ENCODE assay signal across 8 mouse cellular contexts in genomic region chr17:67861744-67862535, GRCm38 (mm10).
DNase-seq lines count a peak whose midpoint lies in the region; ATAC-seq and TF ChIP-seq lines count a peak whose summit lies in the region.

No protein-coding gene starts in this region.

- no peak overlapping the region for H3K4me3 ChIP-seq in cerebellum, adult 2 months (replicated peaks; ENCODE audit: insufficient read depth, low read depth, low read length)
- H3K4me3 ChIP-seq in hindbrain, embryonic 16.5 days (ENCODE audit: low read length), result no peak overlapping the region

- 55% methylated on average over 16 of the region's 16 CpGs for WGBS in cerebellum, adult 2 months
- 79% methylated on average over 16 of the region's 16 CpGs for WGBS in hindbrain, embryonic 16.5 days

- DNase-seq in adipocyte (ENCODE audit: low spot score), result peak; percentile 78
- peak; percentile 54 to 64 for DNase-seq in cerebellum, adult 2 months
- peak; percentile 39 for DNase-seq in left cerebral cortex, adult 11 months (ENCODE audit: low spot score)
- peak; percentile 63 to 71 for DNase-seq in lung, postnatal 4 days
- DNase-seq in right cerebral cortex, postnatal 14 days, result peak; percentile 65

- ATAC-seq in frontal cortex, adult (ENCODE audit: low TSS enrichment), result peak; percentile 93
- ATAC-seq in hindbrain, embryonic 16.5 days, result peak; percentile 84
- ATAC-seq in erythroid progenitor cell, adult 5-6 weeks (replicated peaks; ENCODE audit: low FRiP score, poor library complexity, severe bottlenecking), result no peak

- H3K4me1 ChIP-seq in cerebellum, adult 2 months (ENCODE audit: control insufficient read depth, insufficient read depth, low read length), result no peaks in the 10 kb centered on the region
- H3K4me1 ChIP-seq in hindbrain, embryonic 16.5 days (ENCODE audit: control insufficient read depth, insufficient read depth, low read depth, low read length), result no peaks in the 10 kb centered on the region

- TF ChIP-seq CTCF in cerebellum, adult 2 months (IDR thresholded peaks at IDR 0.05; ENCODE audit: borderline replicate concordance, insufficient read depth, low read depth, low read length), result peak; percentile 96

- no peak overlapping the region for H3K4me2 ChIP-seq in hindbrain, embryonic 16.5 days (ENCODE audit: low read length)

- no peaks in the 10 kb centered on the region for H3K27me3 ChIP-seq in cerebellum, adult 2 months (ENCODE audit: control insufficient read depth, insufficient read depth, low read length)
- H3K27me3 ChIP-seq in hindbrain, embryonic 16.5 days (replicated peaks; ENCODE audit: control insufficient read depth, insufficient read depth, low read length), result no peaks in the 10 kb centered on the region

- H3K27ac ChIP-seq in cerebellum, adult 2 months (ENCODE audit: insufficient read depth, low read length), result no peak overlapping the region
- no peak overlapping the region for H3K27ac ChIP-seq in hindbrain, embryonic 16.5 days (ENCODE audit: low read depth, low read length)

- no peaks in the 10 kb centered on the region for H3K36me3 ChIP-seq in hindbrain, embryonic 16.5 days (ENCODE audit: control insufficient read depth, insufficient read depth, low read length)

- TF ChIP-seq POLR2A in cerebellum, adult 2 months (IDR thresholded peaks at IDR 0.05; ENCODE audit: borderline replicate concordance, insufficient read depth, low read length), result no peak

- no peak overlapping the region for H3K9ac ChIP-seq in hindbrain, embryonic 16.5 days (ENCODE audit: low read depth, low read length)

- no peaks in the 10 kb centered on the region for H3K9me3 ChIP-seq in hindbrain, embryonic 16.5 days (ENCODE audit: control insufficient read depth, low read length)
